Mouse (Mus musculus): ENCODE data around the gene Iglon5. TPM values are rescaled to one million over a fixed set of nuclear protein-coding genes. Genes with fewer than 3 reads are reported as not detected.

Iglon5 gene
- polyA plus RNA-seq, 1 experiment from 2014 or later, result 10.7 TPM

GRCm38 (mm10) chr7:43490182-43490584 lies 308 bp upstream of the Iglon5 start:
- peak overlapping the region; percentile 78 for H3K4me3 ChIP-seq
- no peaks in the 10 kb centered on the region for H3K27me3 ChIP-seq
- peak overlapping the region; percentile 73 for H3K4me2 ChIP-seq
- peak overlapping the region; percentile 89 for H3K27ac ChIP-seq (replicated peaks)
- H3K9ac ChIP-seq, result peak overlapping the region; percentile 86
- H3K9me3 ChIP-seq, result no peaks in the 10 kb centered on the region
- 0% methylated on average over 12 of the region's 13 CpGs for WGBS
- ATAC-seq (ENCODE audit: low FRiP score, low read depth), result peak; percentile 90
- no peaks in the 10 kb centered on the region for H3K36me3 ChIP-seq
- H3K4me1 ChIP-seq (replicated peaks), result peaks cover 23% of the 10 kb centered on the region

GRCm38 (mm10) chr7:43488646-43489045 lies 1.2 kb downstream of the Iglon5 start:
- peak overlapping the region; percentile 89 for H3K27ac ChIP-seq (replicated peaks)
- 37% methylated on average over 5 of the region's 5 CpGs for WGBS
- H3K36me3 ChIP-seq, result no peaks in the 10 kb centered on the region
- no peaks in the 10 kb centered on the region for H3K27me3 ChIP-seq
- peaks cover 23% of the 10 kb centered on the region for H3K4me1 ChIP-seq (replicated peaks)
- peak overlapping the region; percentile 78 for H3K4me3 ChIP-seq
- peak overlapping the region; percentile 73 for H3K4me2 ChIP-seq
- ATAC-seq (ENCODE audit: low FRiP score, low read depth), result peak; percentile 10; the same call in 1 of the 2 replicates
- H3K9me3 ChIP-seq, result no peaks in the 10 kb centered on the region
- peak overlapping the region; percentile 86 for H3K9ac ChIP-seq

GRCm38 (mm10) chr7:43483236-43483635 lies 6.6 kb downstream of the Iglon5 start:
- Histone ChIP-seq H3K27me3 (peaks cover 9% of the 10 kb centered on the region), H3K9me3 (no peaks in the 10 kb centered on the region), H3K9ac (no peak overlapping the region), H3K36me3 (0 out of 2 replicates have a peak, but pooled peaks cover 3% of the 10 kb centered on the region), H3K4me2 (no peak overlapping the region), H3K4me1 (replicated peaks) (peaks cover 23% of the 10 kb centered on the region), H3K27ac (replicated peaks) (no peak overlapping the region), H3K4me3 (no peak overlapping the region)
- 23% methylated on average over 10 of the region's 10 CpGs for WGBS
- no peak for ATAC-seq (ENCODE audit: low FRiP score, low read depth)

- Histone ChIP-seq H3K27me3 (peaks cover 19% of the 10 kb centered on the region), H3K27ac (replicated peaks) (no peak overlapping the region; the same call in 1 of the 2 replicates), H3K9ac (no peak overlapping the region), H3K4me2 (no peak overlapping the region), H3K4me3 (no peak overlapping the region), H3K36me3 (0 out of 2 replicates have a peak, but pooled peaks cover 3% of the 10 kb centered on the region), H3K9me3 (no peaks in the 10 kb centered on the region), H3K4me1 (replicated peaks) (peaks cover 19% of the 10 kb centered on the region)
- peak; percentile 65 for ATAC-seq (ENCODE audit: low FRiP score, low read depth)
- WGBS, result 30% methylated on average over 8 of the region's 8 CpGs
Measured at GRCm38 (mm10) chr7:43482090-43482716, 7.7 kb downstream of the Iglon5 start.

GRCm38 (mm10) chr7:43481191-43481590 lies 8.7 kb downstream of the Iglon5 start:
- Histone ChIP-seq H3K4me2 (no peak overlapping the region), H3K36me3 (peaks cover 7% of the 10 kb centered on the region; the same call in 1 of the 2 replicates), H3K27me3 (peaks cover 24% of the 10 kb centered on the region), H3K4me3 (no peak overlapping the region), H3K4me1 (replicated peaks) (peaks cover 19% of the 10 kb centered on the region), H3K9ac (no peak overlapping the region), H3K9me3 (no peaks in the 10 kb centered on the region), H3K27ac (replicated peaks) (no peak overlapping the region)
- 70% methylated on average over 3 of the region's 3 CpGs for WGBS
- ATAC-seq (ENCODE audit: low FRiP score, low read depth), result no peak

GRCm38 (mm10) chr7:43476376-43476775 lies 13.5 kb downstream of the Iglon5 start:
- Histone ChIP-seq H3K9me3 (no peaks in the 10 kb centered on the region), H3K9ac (no peak overlapping the region), H3K27me3 (peaks cover 24% of the 10 kb centered on the region), H3K27ac (replicated peaks) (no peak overlapping the region), H3K4me2 (no peak overlapping the region), H3K36me3 (peaks cover 10% of the 10 kb centered on the region; the same call in 1 of the 2 replicates), H3K4me3 (no peak overlapping the region), H3K4me1 (replicated peaks) (no peaks in the 10 kb centered on the region)
- 17% methylated on average over 13 of the region's 13 CpGs for WGBS
- no peak for ATAC-seq (ENCODE audit: low FRiP score, low read depth)

GRCm38 (mm10) chr7:43475706-43476105 lies 14.2 kb downstream of the Iglon5 start:
- 19% methylated on average over 23 of the region's 23 CpGs for WGBS
- Histone ChIP-seq H3K4me1 (replicated peaks) (no peaks in the 10 kb centered on the region), H3K27me3 (peaks cover 24% of the 10 kb centered on the region), H3K9ac (no peak overlapping the region), H3K36me3 (peaks cover 10% of the 10 kb centered on the region; the same call in 1 of the 2 replicates), H3K27ac (replicated peaks) (no peak overlapping the region), H3K4me2 (no peak overlapping the region), H3K9me3 (no peaks in the 10 kb centered on the region), H3K4me3 (no peak overlapping the region)
- no peak for ATAC-seq (ENCODE audit: low FRiP score, low read depth)

- H3K4me1 ChIP-seq (replicated peaks), result 0 out of 2 replicates have a peak, but pooled peaks cover under 1% of the 10 kb centered on the region
- no peak overlapping the region for H3K9ac ChIP-seq
- H3K4me3 ChIP-seq, result no peak overlapping the region
- no peak overlapping the region for H3K27ac ChIP-seq (replicated peaks)
- no peak for ATAC-seq (ENCODE audit: low FRiP score, low read depth)
- no peaks in the 10 kb centered on the region for H3K27me3 ChIP-seq
- no peak overlapping the region for H3K4me2 ChIP-seq
- no peaks in the 10 kb centered on the region for H3K9me3 ChIP-seq
- H3K36me3 ChIP-seq, result 0 out of 2 replicates have a peak, but pooled peaks cover 3% of the 10 kb centered on the region
- 44% methylated on average over 8 of the region's 8 CpGs for whole genome bisulfite sequencing
Measured at GRCm38 (mm10) chr7:43470373-43470772, 19.5 kb downstream of the Iglon5 start.

- ATAC-seq (ENCODE audit: low FRiP score, low read depth), result peak; percentile 68
- Histone ChIP-seq H3K9ac (peak overlapping the region; percentile 47), H3K4me2 (peak overlapping the region; percentile 89), H3K27ac (replicated peaks) (peak overlapping the region; percentile 80), H3K4me1 (replicated peaks) (peaks cover 10% of the 10 kb centered on the region), H3K36me3 (no peaks in the 10 kb centered on the region), H3K27me3 (0 out of 2 replicates have a peak, but pooled peaks cover 7% of the 10 kb centered on the region), H3K4me3 (peak overlapping the region; percentile 59), H3K9me3 (no peaks in the 10 kb centered on the region)
- under 1% methylated on average over 30 of the region's 33 CpGs for WGBS
Measured at GRCm38 (mm10) chr7:43466099-43466694, 23.7 kb downstream of the Iglon5 start.

- Histone ChIP-seq H3K9me3 (no peaks in the 10 kb centered on the region), H3K36me3 (no peaks in the 10 kb centered on the region), H3K9ac (peak overlapping the region; percentile 47), H3K4me2 (peak overlapping the region; percentile 89), H3K4me1 (replicated peaks) (peaks cover 10% of the 10 kb centered on the region), H3K4me3 (peak overlapping the region; percentile 59), H3K27me3 (0 out of 2 replicates have a peak, but pooled peaks cover 7% of the 10 kb centered on the region), H3K27ac (replicated peaks) (peak overlapping the region; percentile 80)
- peak; percentile 91 for ATAC-seq (ENCODE audit: low FRiP score, low read depth)
- WGBS, result under 1% methylated on average over 32 of the region's 33 CpGs
Measured at GRCm38 (mm10) chr7:43465344-43466098, 24.4 kb downstream of the Iglon5 start.

GRCm38 (mm10) chr7:43464864-43465343 lies 25.0 kb downstream of the Iglon5 start:
- Histone ChIP-seq H3K4me3 (peak overlapping the region; percentile 59), H3K9ac (peak overlapping the region; percentile 47), H3K27me3 (0 out of 2 replicates have a peak, but pooled peaks cover 7% of the 10 kb centered on the region), H3K9me3 (no peaks in the 10 kb centered on the region), H3K4me2 (peak overlapping the region; percentile 89), H3K4me1 (replicated peaks) (peaks cover 10% of the 10 kb centered on the region), H3K36me3 (no peaks in the 10 kb centered on the region), H3K27ac (replicated peaks) (peak overlapping the region; percentile 80)
- WGBS, result 5% methylated on average over 35 of the region's 35 CpGs
- peak; percentile 68 for ATAC-seq (ENCODE audit: low FRiP score, low read depth)
